Mouse (Mus musculus) liver, adult 2 months (tissue): Measurements from ENCODE around the gene Dda1.

Source experiments
- CTCF ChIP-seq: fragments of 200-500 bp; IDR thresholded peaks from 2 replicates; pipeline ENCODE4 v1.5.1; 2011; ENCODE audit warnings: low read depth, low read length, control low read depth
- POLR2A ChIP-seq: fragments of 200-500 bp; IDR thresholded peaks from 2 replicates; pipeline ENCODE4 v1.6.1; 2011; ENCODE audit warnings: low read length, control low read depth; ENCODE audit not compliant: insufficient read depth; ENCODE audit errors: extremely low read depth

- no peak for TF ChIP-seq CTCF
- no peak for TF ChIP-seq POLR2A
Measured at GRCm38 (mm10) chr8:71509316-71509715, 40.3 kb downstream of the Dda1 start.
